Mouse (Mus musculus): ENCODE measurements at regions not wholly inside any gene's neighbourhood (a gene's known extent, or its start where the extent isn't known, plus 50 kb on each side); places are given as distances from the start of the nearest gene placed in this dataset.

DNA sequence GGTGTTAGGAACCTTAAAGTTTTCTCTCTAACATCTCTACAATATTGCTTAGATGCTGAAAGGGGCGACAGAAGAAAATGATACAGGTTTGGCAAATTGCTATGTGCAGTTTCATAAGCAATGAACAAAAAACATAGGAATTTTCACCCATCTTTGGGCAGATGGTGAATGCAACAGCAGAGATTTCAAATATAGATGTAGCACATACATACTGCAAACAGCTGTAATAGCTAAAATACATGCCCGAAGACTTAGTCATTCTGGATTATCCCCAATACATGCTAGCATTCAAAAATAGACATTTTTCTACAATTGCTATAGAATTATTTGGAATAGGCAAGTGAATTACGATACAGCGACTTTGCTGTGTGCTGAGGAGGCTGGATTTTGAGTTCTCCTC is 544.1 kb downstream of the D3Ertd751e start:
- H3K4me1 ChIP-seq (ENCODE audit: control insufficient read depth, insufficient read depth, low read length): no peaks in the 10 kb centered on the region
- no peaks in the 10 kb centered on the region for H3K9me3 ChIP-seq (replicated peaks; ENCODE audit: control insufficient read depth, low read length)
- ATAC-seq (replicated peaks; ENCODE audit: insufficient number of reproducible peaks, low FRiP score, low TSS enrichment, low read depth): no peak
- no peak overlapping the region for H3K4me3 ChIP-seq (ENCODE audit: low read depth, low read length)
- no peak overlapping the region for H3K9ac ChIP-seq (replicated peaks; ENCODE audit: low read length)
- WGBS: 89% methylated on average over 4 of the region's 4 CpGs
- DNase-seq (ENCODE audit: low spot score): no peak
- no peak overlapping the region for H3K27ac ChIP-seq (replicated peaks; ENCODE audit: low read depth, low read length)
- H3K27me3 ChIP-seq (ENCODE audit: control insufficient read depth, insufficient read depth, low read length): no peaks in the 10 kb centered on the region
- no peaks in the 10 kb centered on the region for H3K36me3 ChIP-seq (replicated peaks; ENCODE audit: control insufficient read depth, insufficient read depth, low read depth, low read length)
- no peak overlapping the region for H3K4me2 ChIP-seq (ENCODE audit: low read depth, low read length)

DNA sequence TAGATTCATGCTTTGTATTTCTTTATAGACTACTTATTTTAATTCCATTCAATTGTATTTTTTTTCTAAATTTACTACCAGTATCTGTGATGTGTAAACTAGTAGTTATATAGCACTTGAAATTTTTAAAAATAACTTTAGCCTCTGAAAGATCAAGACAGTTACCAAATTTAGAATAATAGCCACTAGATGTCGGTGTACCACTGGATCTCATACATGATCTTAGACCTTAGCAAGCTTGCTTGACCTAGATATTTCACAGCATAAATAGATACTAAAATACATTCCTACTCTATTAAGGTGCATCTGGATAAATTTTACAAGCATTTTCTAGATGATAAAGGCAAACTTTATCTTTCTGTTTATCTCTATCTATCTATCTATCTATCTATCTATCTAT is 570.0 kb downstream of the D3Ertd751e start:
- no peak overlapping the region for H3K4me3 ChIP-seq (ENCODE audit: low read depth, low read length)
- H3K27ac ChIP-seq (replicated peaks; ENCODE audit: low read depth, low read length): no peak overlapping the region
- ATAC-seq (replicated peaks; ENCODE audit: insufficient number of reproducible peaks, low FRiP score, low TSS enrichment, low read depth): no peak
- H3K9ac ChIP-seq (replicated peaks; ENCODE audit: low read length): no peak overlapping the region
- H3K9me3 ChIP-seq (replicated peaks; ENCODE audit: control insufficient read depth, low read length): no peaks in the 10 kb centered on the region
- no peak overlapping the region for H3K4me2 ChIP-seq (ENCODE audit: low read depth, low read length)
- no peak for DNase-seq (ENCODE audit: low spot score)
- no peaks in the 10 kb centered on the region for H3K27me3 ChIP-seq (ENCODE audit: control insufficient read depth, insufficient read depth, low read length)
- 87% methylated on average over 1 of the region's 1 CpGs for WGBS
- H3K36me3 ChIP-seq (replicated peaks; ENCODE audit: control insufficient read depth, insufficient read depth, low read depth, low read length): no peaks in the 10 kb centered on the region
- H3K4me1 ChIP-seq (ENCODE audit: control insufficient read depth, insufficient read depth, low read length): no peaks in the 10 kb centered on the region

DNA sequence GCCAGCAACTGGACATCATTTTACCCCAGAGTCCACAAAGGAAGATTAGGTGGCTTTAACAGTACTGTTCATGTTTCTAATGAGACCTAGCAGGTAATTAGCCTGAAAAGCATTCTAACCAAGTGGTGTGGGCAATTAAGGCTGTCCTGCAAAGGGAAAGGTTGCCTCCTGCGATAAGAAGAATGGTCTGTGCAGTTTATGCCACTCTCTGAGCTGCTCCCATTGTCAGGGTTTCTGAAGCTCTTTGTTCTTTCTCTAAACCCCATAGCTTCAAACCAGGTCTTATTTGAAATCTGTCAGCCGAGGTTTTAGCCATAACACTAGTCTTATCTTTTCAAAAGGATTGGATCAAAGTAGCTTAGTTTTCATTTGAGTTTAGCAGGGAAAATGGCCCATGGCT is 585.3 kb downstream of the D3Ertd751e start:
- H3K4me3 ChIP-seq (ENCODE audit: low read depth, low read length): no peak overlapping the region
- no peaks in the 10 kb centered on the region for H3K36me3 ChIP-seq (replicated peaks; ENCODE audit: control insufficient read depth, insufficient read depth, low read depth, low read length)
- no peak overlapping the region for H3K9ac ChIP-seq (replicated peaks; ENCODE audit: low read length)
- H3K9me3 ChIP-seq (replicated peaks; ENCODE audit: control insufficient read depth, low read length): no peaks in the 10 kb centered on the region
- no peak for DNase-seq (ENCODE audit: low spot score)
- no peak overlapping the region for H3K4me2 ChIP-seq (ENCODE audit: low read depth, low read length)
- no peaks in the 10 kb centered on the region for H3K4me1 ChIP-seq (ENCODE audit: control insufficient read depth, insufficient read depth, low read length)
- H3K27ac ChIP-seq (replicated peaks; ENCODE audit: low read depth, low read length): no peak overlapping the region
- H3K27me3 ChIP-seq (ENCODE audit: control insufficient read depth, insufficient read depth, low read length): no peaks in the 10 kb centered on the region
- ATAC-seq (replicated peaks; ENCODE audit: insufficient number of reproducible peaks, low FRiP score, low TSS enrichment, low read depth): no peak
- 50% methylated on average over 2 of the region's 2 CpGs for WGBS

GRCm38 (mm10) chr3:42342806-42343205 is 600.4 kb downstream of the D3Ertd751e start:
- H3K4me3 ChIP-seq (ENCODE audit: low read depth, low read length): no peak overlapping the region
- no peak overlapping the region for H3K9ac ChIP-seq (replicated peaks; ENCODE audit: low read length)
- ATAC-seq (replicated peaks; ENCODE audit: insufficient number of reproducible peaks, low FRiP score, low TSS enrichment, low read depth) (no peak; the same call in 1 of the 2 replicates), DNase-seq (ENCODE audit: low spot score) (no peak)
- H3K36me3 ChIP-seq (replicated peaks; ENCODE audit: control insufficient read depth, insufficient read depth, low read depth, low read length): no peaks in the 10 kb centered on the region
- H3K9me3 ChIP-seq (replicated peaks; ENCODE audit: control insufficient read depth, low read length): no peaks in the 10 kb centered on the region
- H3K27ac ChIP-seq (replicated peaks; ENCODE audit: low read depth, low read length): no peak overlapping the region
- H3K4me2 ChIP-seq (ENCODE audit: low read depth, low read length): no peak overlapping the region
- WGBS: 79% methylated on average over 2 of the region's 2 CpGs
- no peaks in the 10 kb centered on the region for H3K4me1 ChIP-seq (ENCODE audit: control insufficient read depth, insufficient read depth, low read length)
- H3K27me3 ChIP-seq (ENCODE audit: control insufficient read depth, insufficient read depth, low read length): no peaks in the 10 kb centered on the region

GRCm38 (mm10) chr3:42376785-42377184 is 634.4 kb downstream of the D3Ertd751e start:
- Histone ChIP-seq H3K9ac (replicated peaks; ENCODE audit: low read length) (no peak overlapping the region), H3K4me2 (ENCODE audit: low read depth, low read length) (no peak overlapping the region), H3K9me3 (replicated peaks; ENCODE audit: control insufficient read depth, low read length) (no peaks in the 10 kb centered on the region), H3K27me3 (ENCODE audit: control insufficient read depth, insufficient read depth, low read length) (no peaks in the 10 kb centered on the region), H3K4me3 (ENCODE audit: low read depth, low read length) (no peak overlapping the region), H3K27ac (replicated peaks; ENCODE audit: low read depth, low read length) (no peak overlapping the region), H3K36me3 (replicated peaks; ENCODE audit: control insufficient read depth, insufficient read depth, low read depth, low read length) (no peaks in the 10 kb centered on the region), H3K4me1 (ENCODE audit: control insufficient read depth, insufficient read depth, low read length) (no peaks in the 10 kb centered on the region)
- 45% methylated on average over 1 of the region's 1 CpGs for WGBS
- ATAC-seq (replicated peaks; ENCODE audit: insufficient number of reproducible peaks, low FRiP score, low TSS enrichment, low read depth) (no peak), DNase-seq (ENCODE audit: low spot score) (no peak)

GRCm38 (mm10) chr3:42382151-42382550 is 639.7 kb downstream of the D3Ertd751e start:
- 80% methylated on average over 5 of the region's 5 CpGs for WGBS
- H3K9me3 ChIP-seq (replicated peaks; ENCODE audit: control insufficient read depth, low read length): no peaks in the 10 kb centered on the region
- no peak overlapping the region for H3K27ac ChIP-seq (replicated peaks; ENCODE audit: low read depth, low read length)
- ATAC-seq (replicated peaks; ENCODE audit: insufficient number of reproducible peaks, low FRiP score, low TSS enrichment, low read depth) (no peak), DNase-seq (ENCODE audit: low spot score) (no peak)
- H3K9ac ChIP-seq (replicated peaks; ENCODE audit: low read length): no peak overlapping the region
- no peaks in the 10 kb centered on the region for H3K4me1 ChIP-seq (ENCODE audit: control insufficient read depth, insufficient read depth, low read length)
- H3K36me3 ChIP-seq (replicated peaks; ENCODE audit: control insufficient read depth, insufficient read depth, low read depth, low read length): no peaks in the 10 kb centered on the region
- H3K27me3 ChIP-seq (ENCODE audit: control insufficient read depth, insufficient read depth, low read length): no peaks in the 10 kb centered on the region
- no peak overlapping the region for H3K4me2 ChIP-seq (ENCODE audit: low read depth, low read length)
- no peak overlapping the region for H3K4me3 ChIP-seq (ENCODE audit: low read depth, low read length)

- H3K4me1 ChIP-seq (ENCODE audit: control insufficient read depth, insufficient read depth, low read length): no peaks in the 10 kb centered on the region
- no peaks in the 10 kb centered on the region for H3K27me3 ChIP-seq (ENCODE audit: control insufficient read depth, insufficient read depth, low read length)
- no peaks in the 10 kb centered on the region for H3K9me3 ChIP-seq (replicated peaks; ENCODE audit: control insufficient read depth, low read length)
- no peak overlapping the region for H3K27ac ChIP-seq (replicated peaks; ENCODE audit: low read depth, low read length)
- no peak for DNase-seq (ENCODE audit: low spot score)
- no peaks in the 10 kb centered on the region for H3K36me3 ChIP-seq (replicated peaks; ENCODE audit: control insufficient read depth, insufficient read depth, low read depth, low read length)
- no peak for ATAC-seq (replicated peaks; ENCODE audit: insufficient number of reproducible peaks, low FRiP score, low TSS enrichment, low read depth)
- no peak overlapping the region for H3K4me2 ChIP-seq (ENCODE audit: low read depth, low read length)
- H3K4me3 ChIP-seq (ENCODE audit: low read depth, low read length): no peak overlapping the region
- no peak overlapping the region for H3K9ac ChIP-seq (replicated peaks; ENCODE audit: low read length)
Observed at GRCm38 (mm10) chr3:42402716-42403115, 660.3 kb downstream of the D3Ertd751e start.

GRCm38 (mm10) chr3:42408958-42409633 is 666.7 kb downstream of the D3Ertd751e start:
- DNase-seq (ENCODE audit: low spot score) (no peak), ATAC-seq (replicated peaks; ENCODE audit: insufficient number of reproducible peaks, low FRiP score, low TSS enrichment, low read depth) (no peak)
- Histone ChIP-seq H3K36me3 (replicated peaks; ENCODE audit: control insufficient read depth, insufficient read depth, low read depth, low read length) (no peaks in the 10 kb centered on the region), H3K9me3 (replicated peaks; ENCODE audit: control insufficient read depth, low read length) (no peaks in the 10 kb centered on the region), H3K27me3 (ENCODE audit: control insufficient read depth, insufficient read depth, low read length) (no peaks in the 10 kb centered on the region), H3K9ac (replicated peaks; ENCODE audit: low read length) (no peak overlapping the region), H3K4me3 (ENCODE audit: low read depth, low read length) (no peak overlapping the region), H3K4me1 (ENCODE audit: control insufficient read depth, insufficient read depth, low read length) (no peaks in the 10 kb centered on the region), H3K27ac (replicated peaks; ENCODE audit: low read depth, low read length) (no peak overlapping the region), H3K4me2 (ENCODE audit: low read depth, low read length) (no peak overlapping the region)
- 81% methylated on average over 2 of the region's 2 CpGs for WGBS
